Mouse (Mus musculus): ENCODE measurements at regions not wholly inside any gene's neighbourhood (a gene's known extent, or its start where the extent isn't known, plus 50 kb on each side); places are given as distances from the start of the nearest gene placed in this dataset.

- H3K27me3 ChIP-seq (replicated peaks), result no peaks in the 10 kb centered on the region
- TF ChIP-seq GATA1 (IDR thresholded peaks at IDR 0.05; ENCODE audit: borderline replicate concordance, low read length) (no peak), FLI1 (IDR thresholded peaks at IDR 0.05; ENCODE audit: low read length) (no peak)
- no peak overlapping the region for H3K4me3 ChIP-seq (replicated peaks)
- no peaks in the 10 kb centered on the region for H3K9me3 ChIP-seq
- no peaks in the 10 kb centered on the region for H3K36me3 ChIP-seq (replicated peaks; ENCODE audit: low read length)
- no peaks in the 10 kb centered on the region for H3K4me1 ChIP-seq
Measured at GRCm38 (mm10) chr10:6053207-6053606, 131.0 kb upstream of the Rgs17 start.

DNA sequence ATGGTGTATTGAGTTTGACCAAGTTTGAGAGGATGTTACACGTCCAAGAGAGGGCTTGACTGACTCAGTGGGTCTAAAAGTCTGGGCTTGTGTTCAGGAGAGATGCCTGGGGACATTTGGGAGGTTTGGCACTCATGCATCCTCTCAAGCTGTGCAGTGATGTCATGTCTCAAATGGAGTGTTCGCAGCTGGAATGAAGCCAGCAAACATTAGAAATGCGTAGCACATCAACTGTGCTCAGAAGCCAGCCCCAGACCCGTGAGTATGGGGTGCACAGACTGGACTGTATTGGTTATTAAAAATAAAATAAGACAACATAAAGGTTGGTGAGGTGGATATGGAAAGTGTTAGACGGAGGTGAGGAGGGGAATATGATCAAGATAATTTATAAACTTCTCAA lies 121.2 kb upstream of the Rgs17 start:
- Histone ChIP-seq H3K4me1 (no peaks in the 10 kb centered on the region), H3K27me3 (replicated peaks) (no peaks in the 10 kb centered on the region), H3K36me3 (replicated peaks; ENCODE audit: low read length) (no peaks in the 10 kb centered on the region), H3K9me3 (0 out of 2 replicates have a peak, but pooled peaks cover 3% of the 10 kb centered on the region), H3K4me3 (replicated peaks) (no peak overlapping the region)
- TF ChIP-seq FLI1 (IDR thresholded peaks at IDR 0.05; ENCODE audit: low read length), result no peak
- TF ChIP-seq GATA1 (IDR thresholded peaks at IDR 0.05; ENCODE audit: borderline replicate concordance, low read length), result no peak

- Histone ChIP-seq H3K4me1 (no peaks in the 10 kb centered on the region), H3K27me3 (replicated peaks) (no peaks in the 10 kb centered on the region), H3K36me3 (replicated peaks; ENCODE audit: low read length) (no peaks in the 10 kb centered on the region), H3K4me3 (replicated peaks) (no peak overlapping the region), H3K9me3 (0 out of 2 replicates have a peak, but pooled peaks cover 3% of the 10 kb centered on the region)
- TF ChIP-seq GATA1 (IDR thresholded peaks at IDR 0.05; ENCODE audit: borderline replicate concordance, low read length) (no peak), FLI1 (IDR thresholded peaks at IDR 0.05; ENCODE audit: low read length) (no peak)
Measured at GRCm38 (mm10) chr10:6039771-6040170, 117.6 kb upstream of the Rgs17 start.

GRCm38 (mm10) chr10:6035792-6036487 lies 113.7 kb upstream of the Rgs17 start:
- Histone ChIP-seq H3K9me3 (no peaks in the 10 kb centered on the region), H3K4me1 (no peaks in the 10 kb centered on the region), H3K4me3 (replicated peaks) (peak overlapping the region; percentile 69), H3K27me3 (replicated peaks) (no peaks in the 10 kb centered on the region), H3K36me3 (replicated peaks; ENCODE audit: low read length) (no peaks in the 10 kb centered on the region)
- TF ChIP-seq GATA1 (IDR thresholded peaks at IDR 0.05; ENCODE audit: borderline replicate concordance, low read length), result no peak
- no peak for TF ChIP-seq FLI1 (IDR thresholded peaks at IDR 0.05; ENCODE audit: low read length)

DNA sequence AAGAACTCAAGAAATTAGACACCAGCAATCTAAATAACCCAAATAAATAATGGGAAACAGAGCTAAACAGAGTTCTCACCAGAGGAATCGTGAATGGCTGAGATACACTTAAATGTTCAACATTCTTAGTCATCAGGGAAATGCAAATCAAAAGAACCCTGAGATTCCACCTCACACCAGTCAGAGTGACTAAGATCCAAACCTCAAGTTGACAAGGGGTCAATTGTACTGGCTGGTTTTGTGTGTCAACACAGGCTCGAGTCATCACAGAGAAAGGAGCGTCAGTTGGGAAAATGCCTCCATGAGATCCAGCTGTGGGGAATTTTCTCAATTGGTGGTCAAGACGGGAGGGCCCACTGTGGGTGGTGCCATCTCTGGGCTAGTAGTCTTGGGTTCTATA lies 110.3 kb upstream of the Rgs17 start:
- Histone ChIP-seq H3K27me3 (replicated peaks) (no peaks in the 10 kb centered on the region), H3K36me3 (replicated peaks; ENCODE audit: low read length) (no peaks in the 10 kb centered on the region), H3K4me3 (replicated peaks) (no peak overlapping the region), H3K9me3 (no peaks in the 10 kb centered on the region), H3K4me1 (no peaks in the 10 kb centered on the region)
- TF ChIP-seq FLI1 (IDR thresholded peaks at IDR 0.05; ENCODE audit: low read length) (no peak), GATA1 (IDR thresholded peaks at IDR 0.05; ENCODE audit: borderline replicate concordance, low read length) (no peak)

DNA sequence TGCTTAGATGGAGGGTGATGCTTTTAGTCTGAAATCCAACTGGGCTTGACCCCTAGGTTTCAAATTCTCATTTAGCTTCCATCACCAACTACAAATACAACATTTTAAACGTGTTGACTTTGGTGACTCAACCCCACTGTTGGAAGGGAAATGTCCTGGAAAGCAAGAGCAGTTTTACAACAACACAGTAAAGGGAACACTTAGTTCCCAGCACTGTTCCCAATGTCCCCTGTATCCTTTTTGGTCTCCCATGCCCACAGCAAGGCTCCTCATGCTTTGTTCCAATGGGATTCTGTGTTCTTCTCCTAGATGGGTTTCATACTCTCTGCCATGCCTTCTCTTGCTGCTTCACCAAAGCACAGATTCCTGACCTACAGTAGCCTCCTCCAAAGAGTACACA lies 105.4 kb upstream of the Rgs17 start:
- TF ChIP-seq FLI1 (IDR thresholded peaks at IDR 0.05; ENCODE audit: low read length), result no peak
- TF ChIP-seq GATA1 (IDR thresholded peaks at IDR 0.05; ENCODE audit: borderline replicate concordance, low read length), result no peak
- Histone ChIP-seq H3K4me1 (no peaks in the 10 kb centered on the region), H3K27me3 (replicated peaks) (no peaks in the 10 kb centered on the region), H3K36me3 (replicated peaks; ENCODE audit: low read length) (no peaks in the 10 kb centered on the region), H3K9me3 (0 out of 2 replicates have a peak, but pooled peaks cover 2% of the 10 kb centered on the region), H3K4me3 (replicated peaks) (no peak overlapping the region)

DNA sequence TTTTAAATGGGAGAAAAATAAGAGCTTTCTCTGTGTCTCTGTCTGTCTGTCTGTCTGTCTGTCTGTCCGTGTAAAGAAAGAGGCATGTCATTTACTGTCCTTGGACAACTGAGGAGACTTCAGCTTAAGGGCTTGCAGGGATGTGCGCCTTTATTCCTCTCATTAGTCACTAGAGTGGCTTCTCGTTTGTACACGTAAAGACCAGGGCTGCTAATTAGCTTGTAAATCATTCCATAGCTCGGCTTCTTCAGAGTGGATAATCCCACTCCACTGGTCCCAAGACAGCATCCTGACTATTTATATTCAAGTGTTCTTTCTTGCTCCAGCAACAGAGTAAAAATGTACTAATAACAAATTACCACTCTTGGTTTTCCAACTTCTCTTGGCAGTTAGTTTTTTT lies 104.1 kb upstream of the Rgs17 start:
- TF ChIP-seq GATA1 (IDR thresholded peaks at IDR 0.05; ENCODE audit: borderline replicate concordance, low read length), result no peak
- no peak for TF ChIP-seq FLI1 (IDR thresholded peaks at IDR 0.05; ENCODE audit: low read length)

DNA sequence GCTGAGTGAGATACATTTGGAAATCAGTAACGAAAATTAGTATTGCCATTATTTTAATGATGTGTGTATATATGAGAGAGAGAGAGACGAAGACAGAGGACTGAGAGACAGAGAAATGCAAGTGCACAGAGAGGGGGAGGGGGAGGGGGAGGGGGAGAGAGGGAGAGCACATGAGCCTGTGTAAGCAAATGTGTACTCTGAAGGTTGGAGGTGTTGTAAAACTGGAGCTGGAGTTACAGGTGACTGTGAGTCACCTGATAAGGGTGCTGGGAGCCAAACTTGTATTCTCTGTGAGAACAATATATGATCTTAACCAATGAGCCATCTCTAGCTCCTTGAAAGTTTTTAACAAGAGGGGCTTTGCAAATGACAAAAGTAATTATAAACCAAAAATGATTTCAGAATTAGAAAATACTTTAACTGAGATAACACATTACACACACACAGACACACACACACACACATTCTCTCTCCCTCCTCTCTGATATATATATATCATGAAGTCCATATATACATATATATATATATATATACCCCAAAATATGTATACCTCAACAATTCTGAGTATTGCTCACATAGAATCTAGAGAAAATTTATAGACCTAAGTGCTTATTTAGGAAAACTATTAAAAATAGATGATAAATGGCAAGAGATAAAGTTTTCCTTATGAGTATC lies 100.5 kb upstream of the Rgs17 start:
- H3K27me3 ChIP-seq (replicated peaks), result no peaks in the 10 kb centered on the region
- TF ChIP-seq FLI1 (IDR thresholded peaks at IDR 0.05; ENCODE audit: low read length), result no peak
- TF ChIP-seq GATA1 (IDR thresholded peaks at IDR 0.05; ENCODE audit: borderline replicate concordance, low read length), result no peak
- H3K4me3 ChIP-seq (replicated peaks), result no peak overlapping the region
- H3K4me1 ChIP-seq, result no peaks in the 10 kb centered on the region
- no peaks in the 10 kb centered on the region for H3K36me3 ChIP-seq (replicated peaks; ENCODE audit: low read length)
- 0 out of 2 replicates have a peak, but pooled peaks cover 2% of the 10 kb centered on the region for H3K9me3 ChIP-seq

More for the DNA sequence above, 104.1 kb upstream of the Rgs17 start:
- H3K36me3 ChIP-seq (replicated peaks; ENCODE audit: low read length), result no peaks in the 10 kb centered on the region
- H3K9me3 ChIP-seq, result 0 out of 2 replicates have a peak, but pooled peaks cover 2% of the 10 kb centered on the region
- no peaks in the 10 kb centered on the region for H3K4me1 ChIP-seq
- no peak overlapping the region for H3K4me3 ChIP-seq (replicated peaks)
- no peaks in the 10 kb centered on the region for H3K27me3 ChIP-seq (replicated peaks)

GRCm38 (mm10) chr10:6020944-6021684 lies 98.9 kb upstream of the Rgs17 start:
- Histone ChIP-seq H3K27me3 (replicated peaks) (no peaks in the 10 kb centered on the region), H3K4me3 (replicated peaks) (no peak overlapping the region), H3K9me3 (0 out of 2 replicates have a peak, but pooled peaks cover 2% of the 10 kb centered on the region), H3K36me3 (replicated peaks; ENCODE audit: low read length) (no peaks in the 10 kb centered on the region), H3K4me1 (no peaks in the 10 kb centered on the region)
- TF ChIP-seq GATA1 (IDR thresholded peaks at IDR 0.05; ENCODE audit: borderline replicate concordance, low read length) (no peak), FLI1 (IDR thresholded peaks at IDR 0.05; ENCODE audit: low read length) (no peak)

Measured in megakaryocyte, embryonic 14.5 days (primary cell).